Mouse (Mus musculus) right cerebral cortex, postnatal 14 days (tissue): ENCODE measurements around the gene Bace1.

ENCODE experiments used
- DNase-seq: peaks from one replicate; pipeline ENCODE4 v3.0.0; 2022

Bace1 gene

GRCm38 (mm10) chr9:45838434-45839138, at the start of gene Bace1:
Gene Bace1 (plus strand): TSS chr9:45838580.
- DNase-seq: peak; percentile 87

- DNase-seq: no peak
Observed at GRCm38 (mm10) chr9:45791456-45792142, 46.8 kb upstream of the Bace1 start.

- DNase-seq: no peak
Observed at GRCm38 (mm10) chr9:45792235-45792634, 46.1 kb upstream of the Bace1 start.

- DNase-seq: no peak
Observed at GRCm38 (mm10) chr9:45793697-45794096, 44.7 kb upstream of the Bace1 start.

GRCm38 (mm10) chr9:45795722-45796121, 42.7 kb upstream of the Bace1 start:
- no peak for DNase-seq

- no peak for DNase-seq
Observed at GRCm38 (mm10) chr9:45797271-45797670, 41.1 kb upstream of the Bace1 start.

- no peak for DNase-seq
Observed at GRCm38 (mm10) chr9:45798467-45799164, 39.8 kb upstream of the Bace1 start.

GRCm38 (mm10) chr9:45799402-45799801, 39.0 kb upstream of the Bace1 start:
- DNase-seq: no peak

- DNase-seq: no peak
Observed at GRCm38 (mm10) chr9:45803070-45803774, 35.2 kb upstream of the Bace1 start.

GRCm38 (mm10) chr9:45806847-45807246, 31.5 kb upstream of the Bace1 start:
- DNase-seq: no peak

GRCm38 (mm10) chr9:45807337-45807736, 31.0 kb upstream of the Bace1 start:
- DNase-seq: no peak

- no peak for DNase-seq
Observed at GRCm38 (mm10) chr9:45807761-45808160, 30.6 kb upstream of the Bace1 start.

- no peak for DNase-seq
Observed at GRCm38 (mm10) chr9:45811946-45812345, 26.4 kb upstream of the Bace1 start.

GRCm38 (mm10) chr9:45815113-45815512, 23.3 kb upstream of the Bace1 start:
- peak; percentile 48 for DNase-seq

GRCm38 (mm10) chr9:45815525-45815924, 22.9 kb upstream of the Bace1 start:
- no peak for DNase-seq

- no peak for DNase-seq
Observed at GRCm38 (mm10) chr9:45818406-45819011, 19.9 kb upstream of the Bace1 start.

- DNase-seq: peak; percentile 32
Observed at GRCm38 (mm10) chr9:45827663-45828290, 10.6 kb upstream of the Bace1 start.

- DNase-seq: peak; percentile 77
Observed at GRCm38 (mm10) chr9:45828291-45828963, 10.0 kb upstream of the Bace1 start, which contains the start of gene Cep164. Gene Cep164 (minus strand): TSS chr9:45828691.

- peak; percentile 78 for DNase-seq
Observed at GRCm38 (mm10) chr9:45829107-45829506, 9.3 kb upstream of the Bace1 start.

- no peak for DNase-seq
Observed at GRCm38 (mm10) chr9:45832898-45833297, 5.5 kb upstream of the Bace1 start.

GRCm38 (mm10) chr9:45833461-45833860, 4.9 kb upstream of the Bace1 start:
- no peak for DNase-seq

- no peak for DNase-seq
Observed at GRCm38 (mm10) chr9:45838069-45838433, 329 bp upstream of the Bace1 start.
